Mouse (Mus musculus): Measurements from ENCODE around the gene Hist1h3i. TPM values are rescaled to one million over a fixed set of nuclear protein-coding genes. Genes with fewer than 3 reads are reported as not detected.
"Not testable (repeated sequence)": the region's sequence is repeated elsewhere in the genome, so short reads cannot be mapped to it uniquely, and the experiment has no call there.

Gene Hist1h3i
- total RNA-seq, 2 experiments from 2014 or later, result 12.0 to 12.2 TPM

DNA sequence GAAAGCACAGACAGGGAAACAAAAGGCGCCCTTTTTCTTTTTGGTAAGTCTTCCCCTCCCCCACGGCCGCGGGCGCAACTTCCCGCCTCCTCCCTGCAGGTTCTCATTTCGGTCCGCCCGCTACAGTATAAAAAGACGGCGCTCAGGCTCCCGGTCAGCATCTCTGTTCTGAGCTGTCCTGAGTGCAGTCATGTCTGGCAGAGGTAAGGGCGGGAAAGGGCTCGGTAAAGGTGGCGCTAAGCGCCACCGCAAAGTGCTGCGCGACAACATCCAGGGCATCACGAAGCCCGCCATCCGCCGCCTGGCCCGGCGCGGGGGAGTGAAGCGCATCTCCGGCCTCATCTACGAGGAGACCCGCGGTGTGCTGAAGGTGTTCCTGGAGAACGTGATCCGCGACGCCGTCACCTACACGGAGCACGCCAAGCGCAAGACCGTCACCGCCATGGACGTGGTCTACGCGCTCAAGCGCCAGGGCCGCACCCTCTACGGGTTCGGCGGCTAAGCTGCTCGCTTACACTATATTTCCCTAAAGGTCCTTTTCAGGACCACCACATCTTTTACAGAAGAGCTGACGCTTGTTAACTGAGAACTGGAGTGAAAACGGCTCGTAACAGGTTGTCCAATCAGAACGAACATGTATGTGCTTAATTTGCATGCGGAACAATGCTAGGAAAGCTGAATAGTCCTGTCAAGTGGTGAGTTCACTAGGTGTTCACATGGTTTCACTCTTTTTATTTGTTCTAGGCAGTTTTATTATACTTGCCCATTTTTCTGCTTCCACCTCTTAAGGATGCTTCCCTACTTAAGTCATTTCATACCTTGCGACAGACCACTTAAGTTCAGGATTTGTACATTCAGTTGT lies 48.0 kb downstream of the Hist1h3i start, which contains the start of gene Hist1h4j:
Gene Hist1h4j, plus strand, starts transcription at position 159 of the 862 bp plus-strand sequence.
- DNase-seq (ENCODE audit: low spot score), result not testable (repeated sequence)

DNA sequence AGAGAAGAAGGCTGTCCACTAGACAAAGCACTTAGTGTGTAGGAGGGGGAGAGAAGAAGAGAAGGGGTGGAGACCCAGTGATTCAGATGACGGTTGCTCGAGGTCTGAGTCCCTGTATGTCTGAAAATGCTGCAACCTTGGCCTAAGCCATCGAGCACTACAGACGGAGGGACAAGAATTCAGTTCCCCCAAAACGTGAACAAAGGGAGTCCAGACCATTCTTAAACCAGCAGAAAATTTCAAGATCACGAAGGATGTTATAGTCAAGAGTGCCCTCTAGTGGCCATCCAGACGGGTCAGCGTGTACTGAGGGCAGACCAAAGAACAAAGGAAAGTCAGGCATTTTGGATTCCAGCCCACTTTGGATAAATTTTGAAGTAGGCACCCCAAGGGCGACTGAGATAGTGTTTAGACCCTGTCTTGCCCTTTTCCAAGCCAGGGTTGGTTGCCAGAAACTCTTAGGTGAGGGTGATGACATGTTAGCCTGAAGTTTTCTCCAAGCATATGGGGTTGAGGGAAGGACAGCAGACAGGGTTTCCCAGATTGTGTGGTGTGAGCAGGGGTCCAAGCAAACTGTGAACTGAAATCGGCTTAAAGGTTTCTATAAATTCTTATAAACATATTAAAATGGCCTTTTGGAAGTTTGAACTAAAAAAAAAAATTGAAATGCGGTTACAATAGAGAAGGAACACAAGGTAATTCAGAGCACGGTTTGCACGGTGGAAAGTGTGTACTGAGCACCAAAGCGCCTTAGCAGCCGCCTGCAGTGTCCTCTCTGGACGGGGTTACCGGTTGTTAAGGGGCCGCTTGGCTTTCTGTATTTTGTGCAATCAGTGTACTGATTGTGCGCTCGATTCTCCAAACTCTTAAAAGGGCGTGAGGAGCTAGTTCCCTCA lies 48.9 kb downstream of the Hist1h3i start:
- DNase-seq (ENCODE audit: low spot score), result peak; percentile 74

DNA sequence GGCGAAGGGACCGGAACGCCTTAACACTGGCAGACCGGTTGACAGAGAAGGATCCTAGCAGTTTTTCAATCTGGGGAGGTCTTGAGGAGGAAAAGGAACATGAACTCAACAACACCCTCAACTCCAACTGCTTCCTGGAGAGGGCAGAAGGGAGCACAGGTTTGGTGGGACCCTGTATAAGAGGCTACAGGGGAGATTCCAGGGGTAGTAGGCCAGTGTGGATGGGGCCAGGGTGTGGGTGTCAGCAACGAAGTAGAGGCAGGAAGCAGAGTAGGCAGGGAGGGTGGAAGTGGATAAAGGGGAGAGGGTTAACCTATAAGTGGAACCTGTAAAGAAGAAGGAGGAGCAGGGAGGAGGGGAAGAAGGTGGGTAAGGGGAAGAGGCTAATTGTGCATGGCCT lies 49.7 kb downstream of the Hist1h3i start:
- DNase-seq (ENCODE audit: low spot score), result no peak

Small RNAs within 50 kb of the gene (microRNA-seq; reads per million reads assigned to microRNA genes)
- gene Gm19658 (not detected), gene Gm44346 (not detected), gene Gm44454 (not detected), gene Gm44466 (not detected)

Other genes with a start within 250 kb of the Hist1h3i start
- gene Olfr1366, start 240.6 kb downstream of the Hist1h3i start, total RNA-seq (2021), result not detected
- not detected for gene Olfr1535, start 223.5 kb downstream of the Hist1h3i start, total RNA-seq (2021)
- not detected for gene Olfr1364, start 201.6 kb downstream of the Hist1h3i start, total RNA-seq (2021)
- gene Olfr1362, start 169.3 kb downstream of the Hist1h3i start, total RNA-seq (2021), result not detected
- gene Olfr11, start 140.9 kb downstream of the Hist1h3i start, total RNA-seq (2021), result not detected
- gene Olfr1361, start 120.0 kb downstream of the Hist1h3i start, total RNA-seq (2021), result not detected
- not detected for gene Olfr1360, start 106.0 kb downstream of the Hist1h3i start, total RNA-seq (2021)
- not detected for gene Olfr1359, start 85.3 kb downstream of the Hist1h3i start, total RNA-seq (2021)
- 1 to 10 TPM; 3.4 to 3.7 TPM for gene Hist1h2bl, start 67.2 kb downstream of the Hist1h3i start, total RNA-seq (2021)
- gene Hist1h2ai, start 66.9 kb downstream of the Hist1h3i start, total RNA-seq (2021), result 1 to 10 TPM in 1 of 2 experiments, not detected in 1; 1.5 TPM
- gene Hist1h3h, start 65.7 kb downstream of the Hist1h3i start, total RNA-seq (2021), result 1 to 10 TPM in 1 of 2 experiments, not detected in 1; 2.3 TPM
- gene Hist1h2bm, start 61.3 kb downstream of the Hist1h3i start, total RNA-seq (2021), result not detected
- gene Hist1h4j, start 48.3 kb downstream of the Hist1h3i start, total RNA-seq (2021), result under 1 TPM; 0.43 to 0.59 TPM
- gene Hist1h4k, start 32.9 kb downstream of the Hist1h3i start, total RNA-seq (2021), result 10 to 100 TPM; 15.2 to 22.0 TPM
- not detected for gene Hist1h2ak, start 29.5 kb downstream of the Hist1h3i start, total RNA-seq (2021)
- gene Hist1h2bn, start 29.2 kb downstream of the Hist1h3i start, total RNA-seq (2021), result 1 to 10 TPM in 1 of 2 experiments, not detected in 1; 1.1 TPM
- under 1 TPM; 0.32 to 0.52 TPM for gene Hist1h1b, start 2.7 kb downstream of the Hist1h3i start, total RNA-seq (2021)
- gene Hist1h2an, start 3.8 kb upstream of the Hist1h3i start, total RNA-seq (2021), result not detected
- not detected for gene Hist1h2bp, start 4.1 kb upstream of the Hist1h3i start, total RNA-seq (2021)
- gene Hist1h2bq, start 26.8 kb upstream of the Hist1h3i start, total RNA-seq (2021), result 10 to 100 TPM; 14.4 to 17.7 TPM
- 1 to 10 TPM; 3.1 to 3.5 TPM for gene Hist1h2ao, start 27.1 kb upstream of the Hist1h3i start, total RNA-seq (2021)
- gene Hist1h4m, start 28.4 kb upstream of the Hist1h3i start, total RNA-seq (2021), result 10 to 100 TPM; 46.0 to 49.7 TPM
- 1 to 10 TPM; 5.3 to 9.1 TPM for gene Hist1h4n, start 48.8 kb upstream of the Hist1h3i start, total RNA-seq (2021)
- not detected for gene Hist1h2ap, start 50.1 kb upstream of the Hist1h3i start, total RNA-seq (2021)
- 10 to 100 TPM; 14.3 to 17.8 TPM for gene Hist1h2br, start 50.4 kb upstream of the Hist1h3i start, total RNA-seq (2021)
- under 1 TPM; 0.48 to 0.69 TPM for gene Zfp184, start 161.7 kb upstream of the Hist1h3i start, total RNA-seq (2021)
- gene Pom121l2, start 197.8 kb upstream of the Hist1h3i start, total RNA-seq (2021), result not detected
- not detected for gene Prss16, start 226.4 kb upstream of the Hist1h3i start, total RNA-seq (2021)